Mouse (Mus musculus): ENCODE measurements at regions not wholly inside any gene's neighbourhood (a gene's known extent, or its start where the extent isn't known, plus 50 kb on each side); places are given as distances from the start of the nearest gene placed in this dataset.

GRCm38 (mm10) chr1:28677700-28678099 lies 102.4 kb downstream of the Gm597 start:
- in situ Hi-C loops (cut with MboI, MseI): loop anchor here (5.0 kb wide), 1 partner anchor 50 kb away; no protein-coding TSS in a partner anchor

GRCm38 (mm10) chr1:28675336-28675735 lies 104.7 kb downstream of the Gm597 start:
- in situ Hi-C loops (cut with MboI, MseI): loop anchor here (5.0 kb wide), 1 partner anchor 52 kb away; no protein-coding TSS in a partner anchor

DNA sequence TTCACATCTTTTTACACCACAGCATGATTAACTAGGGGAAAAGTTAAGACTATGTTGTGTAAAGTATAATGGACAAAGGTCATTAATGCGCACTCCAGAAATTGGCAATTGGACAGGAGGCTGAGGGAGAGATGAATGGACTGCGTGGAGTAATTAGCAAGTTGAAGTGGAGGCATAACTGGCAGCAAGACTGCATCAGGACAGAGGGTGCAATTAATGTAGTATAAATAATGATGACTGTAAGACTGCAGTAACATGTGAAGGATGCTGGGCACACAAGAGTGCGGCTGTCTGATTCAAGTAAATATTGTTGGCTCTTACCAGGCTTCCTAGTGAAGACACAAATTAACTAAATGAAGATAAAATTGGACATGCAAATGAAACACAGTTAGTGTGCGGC lies 139.2 kb downstream of the Gm597 start:
- in situ Hi-C loops (cut with MboI, MseI): no loop called here

DNA sequence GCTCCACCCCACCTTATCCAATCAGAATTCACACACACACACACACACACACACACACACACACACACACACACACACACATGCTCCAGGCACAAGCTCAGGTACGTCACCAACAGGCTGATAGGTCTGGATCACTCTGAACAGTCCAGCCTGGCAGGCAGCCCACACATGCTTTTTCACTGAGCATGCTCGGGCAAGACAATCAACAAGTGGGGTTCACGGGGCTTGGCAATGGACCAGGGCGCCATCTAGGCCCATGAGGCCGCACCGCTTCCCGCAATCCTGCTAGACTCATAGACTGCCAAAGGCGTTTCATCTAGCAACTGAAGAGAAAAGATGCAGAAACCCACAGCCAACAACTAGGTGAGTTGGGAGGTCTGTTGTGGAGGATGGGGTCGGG lies 157.3 kb downstream of the Gm597 start:
- in situ Hi-C loops (cut with MboI, MseI): no loop called here

GRCm38 (mm10) chr1:28602383-28602782 lies 177.7 kb downstream of the Gm597 start:
- in situ Hi-C loops (cut with MboI, MseI): no loop called here

GRCm38 (mm10) chr1:28565383-28566154 lies 214.5 kb downstream of the Gm597 start:
- in situ Hi-C loops (cut with MboI, MseI): no loop called here

DNA sequence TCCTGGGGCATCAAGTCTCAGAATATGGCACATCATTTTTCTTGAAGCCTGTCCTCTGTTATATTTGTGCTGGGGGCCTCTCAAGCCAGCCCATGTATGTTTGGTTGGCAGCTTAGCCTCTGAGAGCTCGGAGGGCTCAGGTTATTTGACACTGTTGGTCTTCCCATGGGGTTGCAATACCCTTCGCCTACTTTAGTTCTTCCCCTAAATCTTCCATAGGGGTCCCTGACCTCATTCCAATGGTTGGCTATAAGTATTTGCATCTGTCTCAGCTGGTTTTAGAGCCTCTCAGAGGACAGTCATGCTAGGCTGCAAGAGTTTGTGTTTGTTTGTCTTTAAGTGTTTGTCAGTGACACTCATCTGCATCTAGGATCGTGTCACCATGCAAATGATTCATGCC lies 216.2 kb downstream of the Gm597 start:
- in situ Hi-C loops (cut with MboI, MseI): no loop called here

Data from T-helper 1 cell (primary cell).